Mouse (Mus musculus): Measurements from ENCODE around the gene Ndufa3. TPM values are rescaled to one million over a fixed set of nuclear protein-coding genes. Genes with fewer than 3 reads are reported as not detected.

The Ndufa3 gene
- total RNA-seq, 1 experiment = 236 TPM

GRCm38 (mm10) chr7:3643412-3643811 lies 26.2 kb downstream of the Ndufa3 start:
- peaks cover 2 to 14% of the 10 kb centered on the region in 2 experiments; a peak in 2 of 4 replicates for H3K4me1 ChIP-seq (ENCODE audit: control insufficient read depth in 2 of 2, insufficient read depth in 2 of 2, low read length in 2 of 2, poor library complexity in 1 of 2)
- TF ChIP-seq MAFK (IDR thresholded peaks at IDR 0.05; ENCODE audit: insufficient read depth, low read depth, low read length) (no peak), HCFC1 (IDR thresholded peaks at IDR 0.05; ENCODE audit: borderline replicate concordance, insufficient read depth, low read length) (no peak), CHD2 (IDR thresholded peaks at IDR 0.05; ENCODE audit: low read depth, low read length) (no peak), ZNF384 (IDR thresholded peaks at IDR 0.05; ENCODE audit: low read depth, low read length) (no peak), ZC3H11A (IDR thresholded peaks at IDR 0.05; ENCODE audit: borderline replicate concordance, low read depth, low read length) (no peak)
- no peaks in the 10 kb centered on the region for H3K9me3 ChIP-seq (ENCODE audit: control insufficient read depth, insufficient read depth, low read depth, low read length)
- no peak overlapping the region for H3K27ac ChIP-seq (ENCODE audit: insufficient read depth, low read depth, low read length, poor library complexity, severe bottlenecking)
- DNase-seq (ENCODE audit: low read depth, low spot score) = no peak
- in situ Hi-C loops (cut with MboI; ENCODE audit: low sequenced_read_pairs in 2 of 2, unreplicated experiment in 2 of 2) = no loop called here
- no peak overlapping the region for H3K9ac ChIP-seq (ENCODE audit: insufficient read depth, low read depth, low read length, poor library complexity, severe bottlenecking)
- peaks cover 40% of the 10 kb centered on the region for H3K36me3 ChIP-seq (ENCODE audit: control insufficient read depth, insufficient read depth, low read length, poor library complexity, severe bottlenecking)
- H3K4me3 ChIP-seq (ENCODE audit: insufficient read depth in 1 of 2, low read depth in 1 of 2, low read length in 2 of 2, poor library complexity in 1 of 2, severe bottlenecking in 1 of 2) = no peak overlapping the region

GRCm38 (mm10) chr7:3643843-3644242 lies 26.7 kb downstream of the Ndufa3 start:
- Histone ChIP-seq H3K9me3 (ENCODE audit: control insufficient read depth, insufficient read depth, low read depth, low read length) (no peaks in the 10 kb centered on the region), H3K4me3 (ENCODE audit: insufficient read depth in 1 of 2, low read depth in 1 of 2, low read length in 2 of 2, poor library complexity in 1 of 2, severe bottlenecking in 1 of 2) (peak overlapping the region; percentile 80 to 91), H3K27ac (ENCODE audit: insufficient read depth, low read depth, low read length, poor library complexity, severe bottlenecking) (no peak overlapping the region), H3K9ac (ENCODE audit: insufficient read depth, low read depth, low read length, poor library complexity, severe bottlenecking) (peak overlapping the region; percentile 55; the same call in 1 of the 2 replicates), H3K36me3 (ENCODE audit: control insufficient read depth, insufficient read depth, low read length, poor library complexity, severe bottlenecking) (peaks cover 36% of the 10 kb centered on the region), H3K4me1 (ENCODE audit: control insufficient read depth in 2 of 2, insufficient read depth in 2 of 2, low read length in 2 of 2, poor library complexity in 1 of 2) (peaks cover 2 to 14% of the 10 kb centered on the region in 2 experiments; a peak in 2 of 4 replicates)
- DNase-seq (ENCODE audit: low read depth, low spot score) = no peak
- in situ Hi-C loops (cut with MboI; ENCODE audit: low sequenced_read_pairs in 2 of 2, unreplicated experiment in 2 of 2) = no loop called here
- TF ChIP-seq MAFK (IDR thresholded peaks at IDR 0.05; ENCODE audit: insufficient read depth, low read depth, low read length) (no peak), ZNF384 (IDR thresholded peaks at IDR 0.05; ENCODE audit: low read depth, low read length) (no peak), ZC3H11A (IDR thresholded peaks at IDR 0.05; ENCODE audit: borderline replicate concordance, low read depth, low read length) (no peak), CHD2 (IDR thresholded peaks at IDR 0.05; ENCODE audit: low read depth, low read length) (no peak), HCFC1 (IDR thresholded peaks at IDR 0.05; ENCODE audit: borderline replicate concordance, insufficient read depth, low read length) (no peak)

DNA sequence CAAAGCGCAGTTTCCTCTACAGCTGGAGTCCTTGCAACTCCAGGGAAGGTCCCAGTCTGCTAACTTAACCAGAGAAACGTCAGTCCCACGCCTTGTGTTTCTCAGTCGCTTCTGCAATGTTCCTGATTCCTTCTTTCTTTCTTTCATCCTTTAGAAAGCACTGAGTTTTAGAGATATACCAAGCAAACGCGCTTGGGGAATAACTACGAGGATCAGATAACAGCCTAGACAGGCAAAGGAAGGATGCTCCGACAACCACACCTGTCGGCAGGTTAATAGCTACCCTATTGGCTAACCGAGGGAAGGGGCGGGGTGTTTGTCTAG lies 27.1 kb downstream of the Ndufa3 start:
- no peak for DNase-seq (ENCODE audit: low read depth, low spot score)
- Histone ChIP-seq H3K36me3 (ENCODE audit: control insufficient read depth, insufficient read depth, low read length, poor library complexity, severe bottlenecking) (peaks cover 32% of the 10 kb centered on the region), H3K4me1 (ENCODE audit: control insufficient read depth in 2 of 2, insufficient read depth in 2 of 2, low read length in 2 of 2, poor library complexity in 1 of 2) (peaks cover 2 to 14% of the 10 kb centered on the region in 2 experiments; a peak in 2 of 4 replicates), H3K9me3 (ENCODE audit: control insufficient read depth, insufficient read depth, low read depth, low read length) (no peaks in the 10 kb centered on the region), H3K4me3 (ENCODE audit: insufficient read depth in 1 of 2, low read depth in 1 of 2, low read length in 2 of 2, poor library complexity in 1 of 2, severe bottlenecking in 1 of 2) (peak overlapping the region; percentile 80 to 91), H3K27ac (ENCODE audit: insufficient read depth, low read depth, low read length, poor library complexity, severe bottlenecking) (no peak overlapping the region), H3K9ac (ENCODE audit: insufficient read depth, low read depth, low read length, poor library complexity, severe bottlenecking) (peak overlapping the region; percentile 55)
- TF ChIP-seq HCFC1 (IDR thresholded peaks at IDR 0.05; ENCODE audit: borderline replicate concordance, insufficient read depth, low read length) (no peak), ZNF384 (IDR thresholded peaks at IDR 0.05; ENCODE audit: low read depth, low read length) (no peak), ZC3H11A (IDR thresholded peaks at IDR 0.05; ENCODE audit: borderline replicate concordance, low read depth, low read length) (no peak), CHD2 (IDR thresholded peaks at IDR 0.05; ENCODE audit: low read depth, low read length) (no peak), MAFK (IDR thresholded peaks at IDR 0.05; ENCODE audit: insufficient read depth, low read depth, low read length) (no peak)
- in situ Hi-C loops (cut with MboI; ENCODE audit: low sequenced_read_pairs in 2 of 2, unreplicated experiment in 2 of 2) = no loop called here

DNA sequence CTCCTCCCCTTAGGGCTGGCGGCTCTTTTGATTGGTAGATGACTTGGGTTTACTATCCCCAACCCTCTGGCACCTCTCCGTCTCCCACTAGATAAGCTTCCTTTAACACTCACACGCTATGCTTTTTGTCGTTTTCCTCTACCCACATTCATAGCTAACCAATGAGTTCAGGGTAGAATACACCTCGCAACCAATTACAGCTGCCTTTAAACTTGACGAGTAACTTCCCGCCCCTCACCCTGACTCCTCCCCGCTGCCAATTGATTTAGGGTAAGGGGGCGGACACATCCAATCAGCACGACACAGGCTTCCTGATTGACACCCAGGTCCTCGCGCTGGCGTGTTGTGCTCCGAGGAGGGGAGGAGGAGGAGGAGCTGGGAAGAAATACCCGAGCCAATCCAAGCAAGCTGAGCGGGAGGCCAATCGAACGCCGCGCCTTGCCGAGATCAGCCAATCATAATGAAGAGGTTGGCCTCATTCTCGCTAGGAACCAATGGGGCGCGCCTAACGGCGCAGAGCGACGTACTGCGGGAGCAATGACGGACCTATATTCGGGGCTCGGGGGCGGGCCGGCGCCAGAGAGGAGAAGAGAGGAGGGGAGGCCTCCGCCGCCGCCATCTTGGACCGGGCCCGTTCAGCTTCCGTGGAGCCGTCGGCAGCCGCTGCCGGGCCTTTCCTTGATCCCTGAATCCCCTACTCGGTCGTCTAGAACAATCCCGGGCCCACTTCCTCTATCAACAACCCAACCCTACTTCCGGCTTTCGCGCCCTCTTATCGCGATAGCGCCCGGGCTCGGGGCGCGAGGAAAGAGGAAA lies 27.7 kb downstream of the Ndufa3 start, which contains the start of gene Cnot3:
Cnot3 (plus strand) TSS at position 597 of the 816 bp plus-strand sequence.
- peak within 1 kb of the TSS; percentile 98 for H3K9ac ChIP-seq (ENCODE audit: insufficient read depth, low read depth, low read length, poor library complexity, severe bottlenecking)
- no peaks in the 10 kb centered on the region for H3K9me3 ChIP-seq (ENCODE audit: control insufficient read depth, insufficient read depth, low read depth, low read length)
- in situ Hi-C loops (cut with MboI; ENCODE audit: low sequenced_read_pairs in 2 of 2, unreplicated experiment in 2 of 2) = no loop called here
- peaks cover 2 to 14% of the 10 kb centered on the region in 2 experiments; a peak in 2 of 4 replicates for H3K4me1 ChIP-seq (ENCODE audit: control insufficient read depth in 2 of 2, insufficient read depth in 2 of 2, low read length in 2 of 2, poor library complexity in 1 of 2)
- H3K4me3 ChIP-seq (ENCODE audit: insufficient read depth in 1 of 2, low read depth in 1 of 2, low read length in 2 of 2, poor library complexity in 1 of 2, severe bottlenecking in 1 of 2) = peak within 1 kb of the TSS; percentile 90 to 93
- peak; percentile 99 for DNase-seq (ENCODE audit: low read depth, low spot score)
- H3K36me3 ChIP-seq (ENCODE audit: control insufficient read depth, insufficient read depth, low read length, poor library complexity, severe bottlenecking) = peaks cover 27% of the 10 kb centered on the region
- no peak for TF ChIP-seq ZC3H11A (IDR thresholded peaks at IDR 0.05; ENCODE audit: borderline replicate concordance, low read depth, low read length)
- no peak for TF ChIP-seq MAFK (IDR thresholded peaks at IDR 0.05; ENCODE audit: insufficient read depth, low read depth, low read length)
- peak; percentile 96 for TF ChIP-seq CHD2 (IDR thresholded peaks at IDR 0.05; ENCODE audit: low read depth, low read length)
- no peak for TF ChIP-seq ZNF384 (IDR thresholded peaks at IDR 0.05; ENCODE audit: low read depth, low read length)
- TF ChIP-seq HCFC1 (IDR thresholded peaks at IDR 0.05; ENCODE audit: borderline replicate concordance, insufficient read depth, low read length) = peak; percentile 55; the same call in 1 of the 2 replicates
- peak within 1 kb of the TSS; percentile 92 for H3K27ac ChIP-seq (ENCODE audit: insufficient read depth, low read depth, low read length, poor library complexity, severe bottlenecking)
